ENCODE assay signal across 13 mouse cellular contexts in genomic region chr13:31958346-31959335, GRCm38 (mm10).
A peak's percentile ranks its signal among the peaks of the same experiment; 100 is the strongest.
DNase-seq lines count a peak whose midpoint lies in the region; ATAC-seq lines count a peak whose summit lies in the region.
"Had no signal": no experiment of that assay in that cellular context is flagged by ENCODE, and none has a peak within 500 bp of the region (broad histone marks: within the 10 kb centered on the region; RNA-seq: fewer than 3 reads in every experiment).

No protein-coding gene starts in this region.

- no peak overlapping the region for H3K4me2 ChIP-seq in forebrain, embryonic 13.5 days
- H3K4me2 ChIP-seq in heart, embryonic 11.5 days, result 0 out of 2 replicates have a peak overlapping the region, but pooled peaks have one; percentile 2
- no peak overlapping the region for H3K4me2 ChIP-seq in kidney, embryonic 15.5 days
- H3K4me2 ChIP-seq: limb, embryonic 12.5 days had no signal

- ATAC-seq in forebrain, embryonic 13.5 days, result no peak
- no peak for ATAC-seq in heart, embryonic 11.5 days (replicated peaks; ENCODE audit: insufficient number of reproducible peaks, low FRiP score, low TSS enrichment)
- no peak for ATAC-seq in kidney, embryonic 15.5 days (replicated peaks; ENCODE audit: low FRiP score)
- ATAC-seq: intestine, embryonic 16.5 days; midbrain, embryonic 16.5 days had no signal

- H3K4me3 ChIP-seq in forebrain, embryonic 10.5 days, result no peak overlapping the region
- no peak overlapping the region for H3K4me3 ChIP-seq in forebrain, embryonic 13.5 days
- no peak overlapping the region for H3K4me3 ChIP-seq in heart, embryonic 11.5 days (ENCODE audit: low read depth, low read length)
- no peak overlapping the region for H3K4me3 ChIP-seq in kidney, embryonic 15.5 days (replicated peaks)
- H3K4me3 ChIP-seq: limb, embryonic 12.5 days had no signal

- 48% methylated on average over 13 of the region's 13 CpGs for WGBS in forebrain, embryonic 10.5 days
- 52% methylated on average over 13 of the region's 13 CpGs for WGBS in forebrain, embryonic 13.5 days
- WGBS in heart, embryonic 11.5 days (ENCODE audit: insufficient replicate concordance), result 28% methylated on average over 13 of the region's 13 CpGs
- WGBS in kidney, embryonic 15.5 days, result 57% methylated on average over 13 of the region's 13 CpGs

- DNase-seq in forebrain, embryonic 10.5 days (ENCODE audit: extremely low spot score, low spot score), result no peak
- DNase-seq in ovary, adult 18-20 months (ENCODE audit: low spot score), result peak; percentile 8
- no peak for DNase-seq in ovary, postnatal 14 days (ENCODE audit: low spot score)
- no peak for DNase-seq in urinary bladder, postnatal 4 days (ENCODE audit: low spot score in 2 of 2)
- DNase-seq in adrenal gland, adult 18-20 months (ENCODE audit: low spot score in 2 of 2), result no peak
- DNase-seq: adrenal gland, adult 2 months had no signal

- no peaks in the 10 kb centered on the region for H3K9me3 ChIP-seq in forebrain, embryonic 10.5 days
- no peaks in the 10 kb centered on the region for H3K9me3 ChIP-seq in forebrain, embryonic 13.5 days (replicated peaks)
- H3K9me3 ChIP-seq in heart, embryonic 11.5 days (replicated peaks; ENCODE audit: control insufficient read depth, low read length), result no peaks in the 10 kb centered on the region
- H3K9me3 ChIP-seq in kidney, embryonic 15.5 days (replicated peaks), result no peaks in the 10 kb centered on the region
- H3K9me3 ChIP-seq: G1E; limb, embryonic 12.5 days had no signal

- H3K27me3 ChIP-seq in forebrain, embryonic 10.5 days (ENCODE audit: poor library complexity, severe bottlenecking), result no peaks in the 10 kb centered on the region
- no peaks in the 10 kb centered on the region for H3K27me3 ChIP-seq in forebrain, embryonic 13.5 days
- no peaks in the 10 kb centered on the region for H3K27me3 ChIP-seq in heart, embryonic 11.5 days (ENCODE audit: control insufficient read depth, insufficient read depth, low read length)
- H3K27me3 ChIP-seq in kidney, embryonic 15.5 days, result no peaks in the 10 kb centered on the region

- H3K9ac ChIP-seq in forebrain, embryonic 13.5 days, result no peak overlapping the region
- no peak overlapping the region for H3K9ac ChIP-seq in heart, embryonic 11.5 days (ENCODE audit: low read depth, low read length)
- no peak overlapping the region for H3K9ac ChIP-seq in kidney, embryonic 15.5 days
- H3K9ac ChIP-seq: limb, embryonic 12.5 days had no signal

- peak overlapping the region; percentile 53; the same call in 1 of the 2 replicates for H3K27ac ChIP-seq in forebrain, embryonic 10.5 days
- no peak overlapping the region for H3K27ac ChIP-seq in forebrain, embryonic 13.5 days
- H3K27ac ChIP-seq in heart, embryonic 11.5 days (ENCODE audit: low read depth, low read length), result peak overlapping the region; percentile 77
- no peak overlapping the region for H3K27ac ChIP-seq in kidney, embryonic 15.5 days
- H3K27ac ChIP-seq: limb, embryonic 12.5 days had no signal

- H3K4me1 ChIP-seq in forebrain, embryonic 10.5 days, result peaks cover 28% of the 10 kb centered on the region
- H3K4me1 ChIP-seq in forebrain, embryonic 13.5 days, result no peaks in the 10 kb centered on the region
- peaks cover 26% of the 10 kb centered on the region for H3K4me1 ChIP-seq in heart, embryonic 11.5 days (ENCODE audit: control insufficient read depth, insufficient read depth, low read length)
- peaks cover 24% of the 10 kb centered on the region for H3K4me1 ChIP-seq in kidney, embryonic 15.5 days

- H3K36me3 ChIP-seq in forebrain, embryonic 10.5 days (replicated peaks), result no peaks in the 10 kb centered on the region
- H3K36me3 ChIP-seq in forebrain, embryonic 13.5 days (ENCODE audit: poor library complexity, severe bottlenecking), result no peaks in the 10 kb centered on the region
- H3K36me3 ChIP-seq in heart, embryonic 11.5 days (ENCODE audit: control insufficient read depth, insufficient read depth, low read length), result no peaks in the 10 kb centered on the region
- H3K36me3 ChIP-seq in kidney, embryonic 15.5 days, result no peaks in the 10 kb centered on the region
- H3K36me3 ChIP-seq: G1E; limb, embryonic 12.5 days had no signal

Comparison
In these comparisons a context has a peak if more than half of its experiments do, and no peak if none do; other contexts are left out.
1. H3K27ac ChIP-seq: peak in forebrain, embryonic 10.5 days (single experiment) and heart, embryonic 11.5 days (single experiment); none in forebrain, embryonic 13.5 days (single experiment) and kidney, embryonic 15.5 days (single experiment).